Mouse (Mus musculus) lung, postnatal 0 days (tissue): ENCODE data around the gene Cfap99.

Source experiments
- CTCF ChIP-seq: IDR thresholded peaks from 2 replicates; pipeline ENCODE4 v1.5.1; 2016; ENCODE audit warnings: antibody characterized with exemption, mild to moderate bottlenecking
- EP300 ChIP-seq: IDR thresholded peaks from 2 replicates; pipeline ENCODE4 v1.6.1; 2016; ENCODE audit warnings: antibody characterized with exemption, mild to moderate bottlenecking, control low read depth

- TF ChIP-seq CTCF, result no peak
- no peak for TF ChIP-seq EP300
These were observed 608 bp upstream of the Cfap99 start for GRCm38 (mm10) chr5:34287838-34288145.
